Mouse (Mus musculus) common myeloid progenitor, adult 5-6 weeks (primary cell): ENCODE results near the gene Eif4h. TPM values are rescaled to one million over a fixed set of nuclear protein-coding genes. Genes with fewer than 3 reads are reported as not detected.

Experiments
- ATAC-seq: replicated peaks from 2 replicates; pipeline ENCODE4 v1.8.0; 2016; ENCODE audit warnings: low read depth, mild to moderate bottlenecking, moderate TSS enrichment, inconsistent platforms; ENCODE audit not compliant: poor library complexity, severe bottlenecking
- total RNA-seq: library from RNA; stranded (forward); fragments of 200-1000, 187-1606 nt; gene quantifications from 2 replicates; pipeline ENCODE4 v1.2.3, GENCODE M21; 2017

Eif4h gene
- total RNA-seq = 214 and 235 TPM in 2 replicates

- peak; percentile 89 for ATAC-seq
Observed at GRCm38 (mm10) chr5:134639269-134639682, at the start of gene Eif4h. Eif4h (minus strand) TSS chr5:134639490.

GRCm38 (mm10) chr5:134688718-134689284 is 49.5 kb upstream of the Eif4h start:
- ATAC-seq = peak; percentile 92

DNA sequence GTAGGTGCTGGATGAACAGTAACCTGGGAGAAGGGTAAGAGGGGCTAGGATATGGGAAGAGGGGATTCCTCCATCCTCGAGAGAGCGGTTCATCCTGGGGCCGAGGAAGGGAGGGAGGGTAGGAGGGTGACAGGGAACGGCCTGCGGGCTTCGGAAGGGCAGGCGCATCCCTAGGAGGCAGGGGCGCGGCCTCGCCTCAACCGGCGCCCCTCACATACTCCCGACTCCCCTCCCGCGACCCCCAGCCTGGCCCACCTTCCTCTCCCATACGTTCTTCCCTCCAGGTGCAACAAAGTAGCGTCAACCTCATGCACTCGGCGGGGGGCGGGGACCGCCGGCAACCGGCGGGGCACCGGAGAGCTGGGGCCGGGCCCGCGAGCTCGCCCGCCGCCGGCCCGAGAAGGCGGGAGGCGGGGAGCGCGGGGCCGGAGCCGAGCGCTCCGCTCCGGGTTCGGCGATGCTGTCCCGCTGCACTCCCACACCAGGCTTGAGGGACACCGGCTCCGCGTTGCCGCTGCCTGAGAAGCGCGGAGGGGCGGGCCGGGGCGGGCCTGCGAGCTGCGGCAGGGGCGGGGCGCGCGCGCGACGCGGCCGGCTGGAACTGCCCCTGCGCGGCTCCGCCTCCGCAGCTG is 48.9 kb upstream of the Eif4h start, which contains the start of gene Limk1:
Gene Limk1, minus strand, starts transcription at position 513 of the 632 bp plus-strand sequence.
- no peak for ATAC-seq

- no peak for ATAC-seq
Observed at GRCm38 (mm10) chr5:134687187-134687586, 47.9 kb upstream of the Eif4h start.

DNA sequence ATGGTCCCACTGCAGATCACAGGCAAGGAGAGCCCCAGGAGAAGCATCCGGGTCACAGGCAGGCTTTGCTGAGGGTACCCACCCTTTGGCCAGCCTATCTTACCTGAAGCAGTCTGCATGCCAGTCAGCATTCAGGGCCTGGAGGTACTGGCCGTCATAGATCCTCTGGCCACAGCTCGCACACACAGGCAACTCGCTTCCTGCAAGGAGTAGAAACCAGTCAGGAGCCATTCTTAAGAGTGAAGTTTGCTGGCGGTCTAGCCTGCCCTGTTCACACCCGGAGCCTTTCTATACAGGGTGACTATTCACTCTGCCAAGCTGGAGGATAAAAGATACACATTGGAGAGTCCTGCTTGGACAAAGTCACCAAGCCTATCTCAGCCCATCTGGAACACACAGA is 47.3 kb upstream of the Eif4h start:
- no peak for ATAC-seq

DNA sequence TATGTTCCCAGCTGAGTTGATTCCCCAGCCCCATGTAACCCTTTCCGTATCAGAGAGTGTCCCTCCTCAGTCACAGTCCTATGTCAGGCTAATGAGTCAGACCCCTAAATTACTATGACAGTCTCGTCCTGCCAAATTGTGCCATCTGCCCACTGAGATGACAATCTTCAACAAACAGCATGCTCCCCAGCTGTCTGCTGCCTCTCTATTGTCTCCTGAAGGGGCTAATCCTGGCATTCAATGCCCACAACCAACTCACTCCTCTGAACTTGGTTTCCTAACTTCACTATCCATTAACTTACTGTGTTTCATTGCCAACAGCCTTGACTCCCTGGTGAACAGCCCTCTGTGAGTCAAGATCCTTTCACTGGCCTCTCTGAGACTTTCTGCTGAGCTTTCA is 45.1 kb upstream of the Eif4h start:
- no peak for ATAC-seq

DNA sequence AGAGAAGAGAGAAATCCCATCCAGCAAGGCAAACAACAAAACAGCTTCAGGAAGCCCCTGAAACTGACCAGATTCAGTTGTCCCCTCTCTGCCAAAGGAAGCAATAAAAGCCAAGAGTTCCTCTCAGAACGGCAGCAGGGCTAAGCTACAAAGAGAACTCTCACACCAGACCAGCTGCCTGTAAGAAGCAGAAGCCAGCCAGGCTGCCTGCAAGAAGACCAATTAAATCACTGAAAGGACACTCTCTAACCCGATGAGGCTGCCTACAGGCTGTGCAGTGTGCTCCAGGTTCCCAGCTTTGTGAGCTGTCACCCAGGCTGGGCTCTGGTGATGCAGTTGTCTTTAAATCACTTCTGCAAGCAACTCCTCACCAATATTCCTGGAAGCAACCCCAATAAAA is 44.5 kb upstream of the Eif4h start:
- no peak for ATAC-seq

DNA sequence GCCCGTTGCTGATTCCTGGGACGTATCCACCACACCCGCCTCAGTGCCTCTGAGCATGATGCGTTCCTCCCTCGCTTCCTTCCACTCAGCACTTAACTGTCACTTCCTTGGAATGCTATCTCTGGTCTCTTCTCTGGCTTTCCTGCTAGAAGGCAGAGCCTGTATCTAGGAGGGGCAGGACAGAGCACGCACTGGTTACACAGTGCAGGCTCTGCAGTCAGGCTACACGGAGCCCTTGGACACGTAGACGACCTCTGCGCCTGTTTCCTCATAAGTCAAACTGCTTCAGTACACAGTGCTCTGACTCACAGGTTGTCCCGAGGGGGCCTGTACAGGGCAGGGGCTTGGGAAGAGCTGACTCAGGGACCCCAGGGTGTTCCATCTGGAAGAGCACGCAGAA is 40.9 kb upstream of the Eif4h start:
- no peak for ATAC-seq

- no peak for ATAC-seq
Observed at GRCm38 (mm10) chr5:134678827-134679546, 39.7 kb upstream of the Eif4h start.

GRCm38 (mm10) chr5:134678031-134678430 is 38.7 kb upstream of the Eif4h start:
- peak; percentile 84 for ATAC-seq

DNA sequence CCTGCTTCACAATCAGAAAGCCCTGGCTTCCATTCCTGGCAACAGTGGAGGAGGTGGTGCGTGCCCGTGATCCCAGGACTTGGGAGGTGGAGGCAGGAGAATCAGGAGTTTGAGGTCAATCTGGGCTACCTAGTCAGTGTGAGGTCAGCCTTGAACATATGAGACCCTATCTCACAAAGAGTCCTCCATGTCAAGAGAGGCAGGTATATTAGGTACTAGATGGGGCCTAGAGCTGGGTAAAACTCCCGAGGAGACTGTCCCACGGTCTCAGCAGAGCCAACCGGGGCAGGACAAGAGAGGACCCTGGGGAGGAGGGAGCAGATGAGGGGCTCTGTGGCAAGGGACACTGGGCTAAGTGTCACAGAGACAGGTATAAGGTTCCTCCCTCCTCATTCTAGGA is 38.2 kb upstream of the Eif4h start:
- ATAC-seq = no peak

GRCm38 (mm10) chr5:134675956-134676759 is 36.9 kb upstream of the Eif4h start:
- peak; percentile 56 for ATAC-seq

DNA sequence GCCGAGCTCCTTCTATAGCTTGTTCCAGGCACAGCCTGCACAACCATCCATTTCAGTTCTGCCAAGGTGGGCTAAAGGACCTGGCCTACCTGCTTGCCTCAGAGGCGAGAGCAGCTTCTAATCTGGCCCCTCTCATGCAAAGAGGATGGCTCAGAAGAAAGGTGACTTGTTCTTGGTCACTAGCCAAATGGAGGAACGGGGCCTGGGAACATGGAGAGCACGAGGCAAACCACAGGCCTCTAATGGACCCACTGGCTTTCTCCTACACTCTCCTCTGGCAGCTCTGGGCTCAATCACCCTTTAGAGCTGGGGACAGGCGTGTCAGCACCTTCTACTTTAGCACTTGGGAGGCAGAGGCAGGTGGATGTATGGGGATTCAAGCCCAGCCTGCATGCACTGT is 35.7 kb upstream of the Eif4h start:
- ATAC-seq = no peak

GRCm38 (mm10) chr5:134672611-134673010 is 33.3 kb upstream of the Eif4h start:
- no peak for ATAC-seq

GRCm38 (mm10) chr5:134672198-134672516 is 32.9 kb upstream of the Eif4h start:
- no peak for ATAC-seq

DNA sequence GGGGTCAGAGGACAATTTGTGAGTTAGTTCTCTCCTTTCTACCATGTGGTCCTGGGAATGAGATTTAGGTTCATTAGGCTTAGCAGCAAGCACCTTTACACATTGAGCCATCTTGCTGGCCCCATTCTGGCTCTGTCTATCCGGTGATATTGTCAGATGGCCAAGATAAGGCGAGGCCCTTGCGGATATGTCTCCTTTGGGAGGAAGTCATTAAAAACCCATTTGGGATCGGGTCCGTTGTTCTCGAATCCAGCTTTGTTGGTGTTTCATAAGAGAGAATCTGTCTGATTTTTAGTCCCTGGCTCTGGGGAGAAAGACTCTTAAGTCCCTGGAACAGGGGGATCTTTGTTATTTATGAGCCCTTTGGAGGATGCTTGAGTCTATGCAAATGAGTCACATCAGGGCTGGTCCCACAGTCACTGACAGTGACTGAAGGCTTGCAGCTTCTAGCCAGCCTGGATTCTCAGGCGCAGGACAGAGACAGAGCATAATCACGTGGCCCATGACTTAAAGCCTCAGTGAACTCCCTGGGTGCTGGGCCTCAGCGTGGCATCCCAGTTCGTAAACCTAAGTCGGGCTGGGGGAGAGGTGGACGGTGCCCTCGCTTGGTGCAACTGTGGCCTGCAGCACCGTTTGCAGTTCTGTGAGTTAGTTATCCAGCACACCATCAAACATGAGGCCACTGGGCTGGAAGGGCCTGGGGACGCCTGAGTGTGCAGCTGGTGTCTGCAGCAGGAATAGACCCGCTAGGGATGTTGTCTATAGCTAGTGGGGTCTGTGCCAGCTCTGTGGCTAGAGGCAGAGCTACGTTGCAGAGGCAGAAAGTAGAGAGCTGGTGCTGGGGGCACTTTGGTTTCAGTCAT is 32.3 kb upstream of the Eif4h start:
- no peak for ATAC-seq

GRCm38 (mm10) chr5:134669001-134669708 is 29.9 kb upstream of the Eif4h start:
- no peak for ATAC-seq

DNA sequence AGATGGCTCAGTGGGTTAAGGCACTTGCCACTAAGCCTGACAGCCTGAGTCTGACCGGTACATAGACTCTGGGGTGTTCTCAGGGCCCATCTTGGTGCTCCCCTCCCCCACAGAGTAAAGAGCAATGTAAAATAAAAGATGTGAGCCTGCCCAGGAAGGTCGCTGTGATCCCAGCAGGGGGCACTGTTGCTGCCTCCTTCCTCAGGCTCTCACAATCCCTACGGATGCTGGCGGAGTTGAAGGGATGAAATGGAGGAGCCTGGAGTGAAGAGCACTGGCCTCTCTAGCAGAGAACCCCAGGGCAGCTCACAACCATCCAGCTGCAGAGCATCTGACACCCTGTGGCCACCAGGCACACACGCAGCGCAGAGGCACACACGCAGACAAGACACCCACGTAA is 29.2 kb upstream of the Eif4h start:
- no peak for ATAC-seq

- no peak for ATAC-seq
Observed at GRCm38 (mm10) chr5:134656708-134657107, 17.4 kb upstream of the Eif4h start.
